Mouse (Mus musculus) neural tube, embryonic 11.5 days (tissue): ENCODE results near the gene Sar1a. TPM values are rescaled to one million over a fixed set of nuclear protein-coding genes. Genes with fewer than 3 reads are reported as not detected.

Experiments used
- ATAC-seq: fragments of 200-750 bp; cut with Nextera tagmentation; 2 replicates; pipeline ENCODE4 v1.8.0; 2017; ENCODE audit warnings: moderate number of reproducible peaks, mild to moderate bottlenecking, moderate TSS enrichment, moderate library complexity; ENCODE audit not compliant: insufficient read depth, low FRiP score, low TSS enrichment
- DNase-seq: peaks from one replicate; pipeline ENCODE4 v3.0.0-alpha.2; 2015; ENCODE audit warnings: low spot score
- H3K27ac ChIP-seq: fragments of 300-500 bp; sonication (generic); 2 replicates; pipeline ENCODE4 v1.5.1; 2014; ENCODE audit warnings: low read depth, mild to moderate bottlenecking, low read length
- H3K27me3 ChIP-seq: fragments of 300-500 bp; sonication (generic); 2 replicates; pipeline ENCODE4 v1.6.1; 2014; ENCODE audit warnings: mild to moderate bottlenecking, low read length, mixed read lengths; ENCODE audit not compliant: control insufficient read depth, insufficient read depth
- H3K36me3 ChIP-seq: fragments of 300-500 bp; sonication (generic); 2 replicates; pipeline ENCODE4 v1.6.1; 2014; ENCODE audit warnings: mild to moderate bottlenecking, low read length, moderate library complexity, mixed read lengths; ENCODE audit not compliant: control insufficient read depth, insufficient read depth
- H3K4me1 ChIP-seq: fragments of 300-500 bp; sonication (generic); 2 replicates; pipeline ENCODE4 v1.6.1; 2014; ENCODE audit warnings: low read length, mixed read lengths; ENCODE audit not compliant: control insufficient read depth, insufficient read depth
- H3K4me2 ChIP-seq: fragments of 300-500 bp; sonication (generic); 2 replicates; pipeline ENCODE4 v1.6.1; 2014; ENCODE audit warnings: low read depth, mild to moderate bottlenecking, moderate library complexity
- H3K4me3 ChIP-seq: fragments of 300-500 bp; sonication (generic); 2 replicates; pipeline ENCODE4 v1.5.1; 2014; ENCODE audit warnings: low read depth, low read length
- H3K9ac ChIP-seq: fragments of 300-500 bp; sonication (generic); 2 replicates; pipeline ENCODE4 v1.6.1; 2014; ENCODE audit warnings: mild to moderate bottlenecking, low read length
- H3K9me3 ChIP-seq: fragments of 300-500 bp; sonication (generic); 2 replicates; pipeline ENCODE4 v1.6.1; 2016; ENCODE audit warnings: low read length; ENCODE audit not compliant: control insufficient read depth
- WGBS: fragments of 180-500 bp; shearing (Covaris S2); extraction: QIAGEN DNeasy Blood & Tissue Kit; methylation state at CpG from one replicate; pipeline ENCODE4 v1.1.7; 2014; 5-methylcytosine and 5-hydroxymethylcytosine counted together
- polyA plus RNA-seq: library from polyadenylated mRNA; unstranded; fragments of >200 nt; fragmentation: Nextera tagmentation; extraction: Ambion mirVana; gene quantifications from 2 replicates; pipeline ENCODE4 v1.2.1, GENCODE M21; 2014

The Sar1a gene
- polyA plus RNA-seq, 1 experiment from 2014 or later = 255 TPM

DNA sequence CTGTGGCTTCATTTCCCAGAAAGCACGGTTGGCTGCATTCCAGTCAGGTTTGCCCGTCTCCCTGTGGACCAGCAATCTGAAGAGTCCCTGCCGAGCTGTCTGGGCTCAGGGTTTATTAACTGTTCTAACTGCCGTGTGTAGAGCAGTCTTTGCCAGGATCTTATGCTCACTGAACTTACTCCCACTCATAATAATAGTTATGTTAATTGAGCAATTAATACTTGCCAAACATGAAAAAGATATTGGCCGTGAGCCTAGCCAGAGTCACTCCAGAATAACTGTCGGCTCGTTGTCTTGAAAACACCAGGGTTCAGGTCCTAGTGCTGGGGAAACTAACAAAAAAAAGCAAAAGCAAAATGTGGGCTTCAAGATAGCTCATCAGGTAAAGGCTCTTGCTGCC, 10.8 kb upstream of the Sar1a start:
- 85% methylated on average over 7 of the region's 7 CpGs for WGBS
- DNase-seq (no peak), ATAC-seq (no peak)
- Histone ChIP-seq H3K9me3 (no peaks in the 10 kb centered on the region), H3K4me3 (no peak overlapping the region), H3K9ac (no peak overlapping the region), H3K27me3 (no peaks in the 10 kb centered on the region), H3K4me1 (no peaks in the 10 kb centered on the region), H3K27ac (no peak overlapping the region), H3K36me3 (peaks cover 23% of the 10 kb centered on the region), H3K4me2 (no peak overlapping the region)

DNA sequence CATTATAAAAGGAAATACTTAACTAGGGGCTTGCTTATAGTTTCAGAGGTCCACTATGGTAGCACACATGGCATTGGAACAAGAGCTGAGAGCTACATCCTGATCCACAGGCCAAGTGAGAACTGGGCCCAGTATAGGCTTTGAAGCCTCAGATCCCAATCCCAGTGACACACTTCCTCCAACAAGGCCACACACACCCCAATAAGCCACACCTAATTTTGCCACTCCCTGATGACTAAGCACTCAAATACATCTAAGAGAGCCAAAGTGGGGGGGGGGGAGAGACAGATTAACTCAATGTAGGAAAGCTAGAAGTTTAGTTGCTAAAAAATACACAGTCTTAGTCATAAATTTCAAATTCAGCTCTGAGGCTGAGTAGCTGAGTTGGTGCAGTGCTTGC, 10.2 kb upstream of the Sar1a start:
- Histone ChIP-seq H3K36me3 (peaks cover 24% of the 10 kb centered on the region), H3K9ac (no peak overlapping the region), H3K27ac (no peak overlapping the region), H3K27me3 (no peaks in the 10 kb centered on the region), H3K9me3 (no peaks in the 10 kb centered on the region), H3K4me1 (no peaks in the 10 kb centered on the region), H3K4me2 (no peak overlapping the region), H3K4me3 (no peak overlapping the region)
- ATAC-seq = no peak
- no peak for DNase-seq

DNA sequence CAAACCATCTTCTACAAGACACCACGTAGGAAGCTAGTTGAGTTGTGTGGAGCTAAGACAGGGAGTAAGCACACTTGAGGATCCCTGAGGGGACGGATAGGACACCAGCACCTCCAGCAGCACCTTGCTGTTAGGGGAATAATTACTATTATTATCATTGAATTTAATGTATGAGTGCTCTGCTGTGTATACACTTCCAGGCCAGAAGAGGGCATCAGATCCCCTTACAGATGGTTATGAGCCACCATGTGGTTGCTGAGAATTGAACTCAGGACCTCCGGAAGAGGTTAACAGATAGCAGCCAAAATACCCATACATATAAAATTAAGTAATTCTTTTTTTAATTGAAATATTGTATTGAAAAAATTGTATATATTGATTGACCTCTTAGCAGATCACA, 9.3 kb upstream of the Sar1a start:
- Histone ChIP-seq H3K27ac (no peak overlapping the region), H3K27me3 (no peaks in the 10 kb centered on the region), H3K4me3 (no peak overlapping the region), H3K4me2 (no peak overlapping the region), H3K4me1 (no peaks in the 10 kb centered on the region), H3K36me3 (peaks cover 24% of the 10 kb centered on the region), H3K9ac (no peak overlapping the region), H3K9me3 (no peaks in the 10 kb centered on the region)
- 93% methylated on average over 3 of the region's 3 CpGs for WGBS
- ATAC-seq (no peak), DNase-seq (no peak)

DNA sequence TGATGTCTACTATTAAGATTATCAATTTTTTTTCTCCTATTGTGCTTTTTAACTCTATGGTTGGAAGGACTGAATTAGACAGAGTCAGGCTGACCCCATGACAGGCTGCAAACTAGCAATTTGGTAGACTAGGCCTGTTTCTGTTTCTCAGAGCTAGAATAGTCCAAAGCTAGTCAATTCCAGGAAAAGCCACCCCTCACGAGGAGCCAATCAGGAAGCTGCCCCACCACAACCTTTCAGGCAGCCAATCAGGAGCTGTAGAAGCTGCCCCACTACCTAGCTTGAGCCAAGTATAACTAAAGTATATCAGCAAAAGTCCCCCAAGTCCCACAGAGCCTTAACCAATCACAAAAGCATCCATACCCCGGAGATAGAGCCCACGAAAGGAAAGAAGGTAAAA, 4.2 kb upstream of the Sar1a start:
- WGBS = 80% methylated on average over 3 of the region's 3 CpGs
- Histone ChIP-seq H3K27me3 (no peaks in the 10 kb centered on the region), H3K4me3 (no peak overlapping the region), H3K9me3 (no peaks in the 10 kb centered on the region), H3K4me1 (no peaks in the 10 kb centered on the region; the same call in 1 of the 2 replicates), H3K4me2 (no peak overlapping the region), H3K9ac (no peak overlapping the region), H3K36me3 (peaks cover 6% of the 10 kb centered on the region; the same call in 1 of the 2 replicates), H3K27ac (no peak overlapping the region)
- ATAC-seq (no peak), DNase-seq (no peak)

DNA sequence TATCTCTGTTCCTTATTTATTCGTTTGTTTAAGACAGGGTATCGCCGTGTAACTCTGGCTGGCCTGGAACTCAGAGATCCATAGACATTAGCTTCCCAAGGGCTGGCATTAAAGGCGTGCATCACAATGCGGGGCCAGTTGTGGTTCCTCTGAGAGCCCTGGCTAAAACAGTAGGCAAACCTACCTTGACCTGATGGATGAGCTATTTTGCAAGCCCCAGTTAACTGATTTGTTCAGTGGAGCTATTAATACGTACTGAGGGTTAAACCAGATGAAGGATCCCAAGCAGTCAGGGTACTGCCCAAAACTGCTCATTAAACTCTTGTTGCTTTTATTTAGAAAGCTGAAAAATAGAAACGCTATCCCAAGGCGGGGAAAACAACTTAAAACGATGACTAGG, 554 bp upstream of the Sar1a start:
- H3K27ac ChIP-seq = no peak overlapping the region
- peaks cover 4% of the 10 kb centered on the region for H3K4me1 ChIP-seq
- H3K4me2 ChIP-seq = peak overlapping the region; percentile 54
- H3K27me3 ChIP-seq = no peaks in the 10 kb centered on the region
- peaks cover 2% of the 10 kb centered on the region; the same call in 1 of the 2 replicates for H3K36me3 ChIP-seq
- H3K4me3 ChIP-seq = peak overlapping the region; percentile 99
- ATAC-seq = no peak
- H3K9ac ChIP-seq = peak overlapping the region; percentile 45
- no peaks in the 10 kb centered on the region for H3K9me3 ChIP-seq
- WGBS = 37% methylated on average over 9 of the region's 9 CpGs
- no peak for DNase-seq

DNA sequence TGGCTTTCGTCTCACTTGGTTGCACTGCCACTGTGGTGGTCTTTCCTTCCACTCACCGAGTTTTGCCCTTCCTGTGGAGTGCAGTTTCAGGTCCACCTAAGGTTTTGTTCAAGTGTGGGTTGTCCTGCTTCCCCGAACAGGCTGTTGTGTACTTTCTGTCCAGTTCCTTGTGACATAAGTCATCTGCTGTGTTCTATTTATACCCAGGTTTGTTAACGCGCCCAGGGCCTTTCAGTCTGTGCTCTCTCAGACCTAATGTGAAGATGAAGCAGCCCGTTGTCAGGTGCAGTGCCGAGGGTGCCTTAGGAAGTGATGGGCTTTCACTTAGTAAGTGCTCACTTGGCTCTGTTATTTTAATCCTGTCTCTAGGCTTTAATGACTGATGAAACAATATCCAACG, 9.3 kb downstream of the Sar1a start:
- H3K36me3 ChIP-seq = peaks cover 18% of the 10 kb centered on the region

DNA sequence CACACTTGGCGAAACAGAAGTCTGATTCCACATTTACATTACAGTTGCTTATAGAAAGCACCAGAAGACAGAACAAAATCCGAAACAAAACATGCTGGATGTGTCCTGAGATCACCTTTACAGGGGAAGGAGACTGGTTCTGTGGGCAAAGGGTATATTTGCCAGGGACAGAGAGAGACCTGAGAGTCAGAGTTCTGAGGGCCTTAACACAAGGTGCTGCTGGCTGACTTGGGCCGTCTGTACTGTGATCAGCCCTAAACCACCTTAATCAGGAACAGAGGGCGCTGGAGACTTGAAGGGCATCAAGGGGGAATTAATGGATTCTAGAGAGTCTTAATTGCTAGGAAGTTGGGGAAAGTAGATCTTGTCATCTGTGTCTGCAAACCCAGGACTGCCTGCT, 13.5 kb downstream of the Sar1a start:
- Histone ChIP-seq H3K27ac (no peak overlapping the region), H3K9ac (no peak overlapping the region), H3K4me1 (peaks cover 11% of the 10 kb centered on the region), H3K4me2 (no peak overlapping the region), H3K36me3 (peaks cover 13% of the 10 kb centered on the region), H3K27me3 (no peaks in the 10 kb centered on the region), H3K4me3 (no peak overlapping the region), H3K9me3 (no peaks in the 10 kb centered on the region)
- DNase-seq (no peak), ATAC-seq (no peak)
- WGBS = 73% methylated on average over 4 of the region's 4 CpGs

More for the DNA sequence above, 9.3 kb downstream of the Sar1a start:
- H3K4me3 ChIP-seq = no peak overlapping the region
- no peak overlapping the region for H3K9ac ChIP-seq
- DNase-seq = no peak
- no peak for ATAC-seq
- no peak overlapping the region for H3K4me2 ChIP-seq
- H3K9me3 ChIP-seq = no peaks in the 10 kb centered on the region
- no peaks in the 10 kb centered on the region for H3K4me1 ChIP-seq
- whole genome bisulfite sequencing = 92% methylated on average over 8 of the region's 8 CpGs
- no peak overlapping the region for H3K27ac ChIP-seq
- no peaks in the 10 kb centered on the region for H3K27me3 ChIP-seq

DNA sequence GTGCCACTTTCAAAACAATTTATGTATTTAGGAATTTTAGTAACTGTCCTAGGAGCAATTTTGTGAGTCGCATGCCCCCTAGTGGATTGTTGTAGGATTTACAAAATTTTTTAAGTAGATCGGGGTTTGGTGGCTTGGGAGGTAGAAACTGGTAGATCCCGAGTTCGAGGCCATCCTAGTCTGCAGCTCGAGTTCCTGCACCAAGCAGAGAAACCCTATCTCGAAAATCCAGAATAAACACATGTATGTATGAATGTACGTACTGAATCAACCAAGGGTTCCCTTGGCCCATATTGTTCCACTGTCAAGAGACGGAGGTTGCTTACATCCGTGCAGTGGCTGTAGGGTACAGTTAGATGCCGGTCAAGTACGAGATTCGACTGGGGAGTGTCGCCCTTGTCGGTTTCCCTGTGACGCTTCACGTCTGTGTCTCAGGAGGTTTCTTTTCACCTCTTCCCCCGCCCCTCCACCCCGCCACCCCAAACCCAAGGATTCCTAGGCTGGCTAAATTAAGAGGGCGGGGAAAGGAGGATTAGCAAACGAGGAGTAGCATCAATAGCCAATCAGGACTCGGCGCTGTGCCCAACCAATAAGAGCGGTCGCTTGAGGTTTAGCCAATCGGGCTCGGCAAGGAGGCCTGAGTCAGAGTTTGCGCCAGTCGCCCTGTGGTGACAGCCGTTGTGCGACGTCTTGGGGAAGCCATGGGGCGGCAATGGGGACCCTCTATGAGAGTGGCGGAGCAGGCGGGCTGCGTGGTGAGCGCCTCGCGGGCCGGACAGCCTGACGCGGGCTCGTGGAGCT, 15.0 kb downstream of the Sar1a start, which contains the start of gene Tysnd1:
Gene Tysnd1 (plus strand): TSS at position 645 of the 801 bp plus-strand sequence.
- DNase-seq (peak; percentile 94), ATAC-seq (peak; percentile 98)
- Histone ChIP-seq H3K27me3 (no peaks in the 10 kb centered on the region), H3K4me1 (peaks cover 11% of the 10 kb centered on the region), H3K36me3 (peaks cover 13% of the 10 kb centered on the region), H3K4me3 (peak within 1 kb of the TSS; percentile 85), H3K9ac (peak within 1 kb of the TSS; percentile 63), H3K4me2 (peak within 1 kb of the TSS; percentile 100), H3K27ac (no peak within 1 kb of the TSS), H3K9me3 (no peaks in the 10 kb centered on the region)
- WGBS = 1% methylated on average over 37 of the region's 42 CpGs
